Mouse (Mus musculus): ENCODE measurements around the gene Htr1f.

DNA sequence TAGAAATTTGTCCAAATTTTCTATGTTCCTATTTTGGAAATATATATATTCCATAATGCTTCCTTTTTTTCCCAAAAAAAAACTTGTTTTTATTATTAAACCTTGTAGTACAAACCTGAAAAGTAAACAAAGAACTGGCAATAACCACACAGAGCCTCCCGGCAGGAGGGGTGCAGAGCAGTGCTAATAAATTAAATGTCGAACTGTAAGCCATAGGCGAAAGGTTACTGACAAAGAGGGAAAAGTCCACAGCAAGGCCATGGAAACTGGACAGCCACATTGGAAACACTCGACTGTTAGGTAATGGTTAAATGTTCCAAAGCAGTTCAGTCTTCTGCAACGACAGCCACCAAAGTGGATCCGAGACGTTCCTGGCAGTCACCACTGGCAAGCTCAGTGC, 87.5 kb downstream of the Htr1f start:
- TF ChIP-seq GATA1 (IDR thresholded peaks at IDR 0.05; ENCODE audit: borderline replicate concordance, low read length): no peak
- TF ChIP-seq FLI1 (IDR thresholded peaks at IDR 0.05; ENCODE audit: low read length): no peak

All from megakaryocyte, embryonic 14.5 days (primary cell).